Mouse (Mus musculus) CH12.LX (cell line): ENCODE data around the gene Gm19345. TPM values are rescaled to one million over a fixed set of nuclear protein-coding genes. Genes with fewer than 3 reads are reported as not detected.
A peak's percentile ranks its signal among the peaks of the same experiment; 100 is the strongest.

Experiments
- DNase-seq: peaks from one replicate; pipeline ENCODE4 v3.0.0-alpha.2; 2013; ENCODE audit errors: extremely low read depth
- H3K27ac ChIP-seq: 2 replicates; pipeline ENCODE4 v1.5.1; 2012; ENCODE audit warnings: low read depth, mild to moderate bottlenecking, control low read depth, moderate library complexity; ENCODE audit not compliant: insufficient read depth
- H3K27me3 ChIP-seq: replicated peaks from 2 replicates; pipeline ENCODE3; 2012; ENCODE audit warnings: inconsistent platforms
- H3K36me3 ChIP-seq, 2 experiments: replicated peaks in 1 of 2; 2 replicates each; pipeline versions ENCODE3 to v1.6.1; 2012; ENCODE audit warnings: inconsistent platforms in 1 of 2, low read length in 1 of 2, mild to moderate bottlenecking in 1 of 2, mixed read lengths in 1 of 2, moderate library complexity in 1 of 2; ENCODE audit not compliant: control insufficient read depth in 1 of 2, insufficient read depth in 1 of 2
- H3K4me1 ChIP-seq, 2 experiments: 2 replicates each; pipeline ENCODE4 v1.6.1; 2012; ENCODE audit warnings: inconsistent platforms in 1 of 2, moderate library complexity in 1 of 2; ENCODE audit not compliant: insufficient read depth in 2 of 2, control insufficient read depth in 1 of 2
- H3K4me2 ChIP-seq: 2 replicates; pipeline ENCODE4 v1.6.1; 2012; ENCODE audit warnings: low read depth, mild to moderate bottlenecking, control low read depth; ENCODE audit not compliant: poor library complexity, insufficient read depth, severe bottlenecking
- H3K4me3 ChIP-seq, 3 experiments: fragments of 150-350 bp in 1 of 3; sonication (generic) in 1 of 3; replicated peaks in 1 of 3; 2 replicates each; pipeline versions ENCODE3 to v1.5.1; 2011 to 2012; ENCODE audit warnings: low read depth in 2 of 3, low read length in 2 of 3, mild to moderate bottlenecking in 2 of 3, moderate library complexity in 2 of 3, control low read depth in 1 of 3, improper control_type of control experiment in 1 of 3, inconsistent platforms in 1 of 3, mixed read lengths in 1 of 3; ENCODE audit not compliant: poor library complexity in 1 of 3
- H3K79me2 ChIP-seq: replicated peaks from 2 replicates; pipeline ENCODE4 v1.6.1; 2012; ENCODE audit warnings: mild to moderate bottlenecking, moderate library complexity; ENCODE audit not compliant: control insufficient read depth, poor library complexity, insufficient read depth, severe bottlenecking; ENCODE audit errors: extremely low read depth
- H3K9ac ChIP-seq: 2 replicates; pipeline ENCODE4 v1.6.1; 2012; ENCODE audit warnings: low read depth, mild to moderate bottlenecking, control low read depth, moderate library complexity; ENCODE audit not compliant: insufficient read depth
- H3K9me3 ChIP-seq: replicated peaks from 2 replicates; pipeline ENCODE3; 2012; ENCODE audit warnings: low read length, inconsistent platforms, mixed read lengths
- BHLHE40 ChIP-seq: IDR thresholded peaks from 2 replicates; pipeline ENCODE4 v1.6.1; 2011; ENCODE audit warnings: mild to moderate bottlenecking, low read depth, low read length, improper control_type of control experiment
- CHD1 ChIP-seq: IDR thresholded peaks from 2 replicates; pipeline ENCODE4 v1.6.1; 2012; ENCODE audit warnings: low read depth, low read length, improper control_type of control experiment, inconsistent platforms
- CHD2 ChIP-seq: IDR thresholded peaks from 2 replicates; pipeline ENCODE4 v1.6.1; 2011; ENCODE audit warnings: low read length, improper control_type of control experiment
- CTCF ChIP-seq, 2 experiments: IDR thresholded peaks in 1 of 2; conservative IDR thresholded peaks in 1 of 2; 2 replicates each; pipeline ENCODE4 v1.5.1; 2011 to 2012; ENCODE audit warnings: low read depth in 2 of 2, low read length in 2 of 2, improper control_type of control experiment in 1 of 2, inconsistent platforms in 1 of 2, mild to moderate bottlenecking in 1 of 2, moderate library complexity in 1 of 2
- E2F4 ChIP-seq: IDR thresholded peaks from 2 replicates; pipeline ENCODE4 v1.6.1; 2011; ENCODE audit warnings: low read depth, low read length, improper control_type of control experiment; ENCODE audit not compliant: insufficient replicate concordance
- ELF1 ChIP-seq: IDR thresholded peaks from 2 replicates; pipeline ENCODE4 v1.6.1; 2014; ENCODE audit warnings: low read depth, mild to moderate bottlenecking, inconsistent platforms, low read length, improper control_type of control experiment
- EP300 ChIP-seq: IDR thresholded peaks from 2 replicates; pipeline ENCODE4 v1.6.1; 2011; ENCODE audit warnings: low read length, improper control_type of control experiment
- ETS1 ChIP-seq: conservative IDR thresholded peaks from 2 replicates; pipeline ENCODE4 v1.6.1; 2012; ENCODE audit warnings: low read depth, mild to moderate bottlenecking, inconsistent platforms, low read length, improper control_type of control experiment, moderate library complexity
- GABPA ChIP-seq: IDR thresholded peaks from 2 replicates; pipeline ENCODE4 v1.6.1; 2012; ENCODE audit warnings: low read depth, low read length, improper control_type of control experiment, inconsistent platforms; ENCODE audit not compliant: insufficient replicate concordance
- HCFC1 ChIP-seq: IDR thresholded peaks from 2 replicates; pipeline ENCODE4 v1.6.1; 2012; ENCODE audit warnings: low read depth, mild to moderate bottlenecking, inconsistent platforms, low read length, improper control_type of control experiment
- IRF4 ChIP-seq: IDR thresholded peaks from 2 replicates; pipeline ENCODE4 v1.6.1; 2014; ENCODE audit warnings: low read depth, mild to moderate bottlenecking, inconsistent platforms, low read length, improper control_type of control experiment
- JUN ChIP-seq: IDR thresholded peaks from 2 replicates; pipeline ENCODE4 v1.6.1; 2011; ENCODE audit warnings: low read depth, mild to moderate bottlenecking, low read length, improper control_type of control experiment, moderate library complexity; ENCODE audit not compliant: insufficient read depth
- JUND ChIP-seq: conservative IDR thresholded peaks from 2 replicates; pipeline ENCODE4 v1.6.1; 2011; ENCODE audit warnings: low read depth, low read length, improper control_type of control experiment
- KAT2A ChIP-seq: IDR thresholded peaks from 2 replicates; pipeline ENCODE4 v1.6.1; 2012; ENCODE audit warnings: low read length, improper control_type of control experiment, inconsistent platforms; ENCODE audit not compliant: insufficient replicate concordance
- MAFK ChIP-seq: IDR thresholded peaks from 2 replicates; pipeline ENCODE4 v1.6.1; 2011; ENCODE audit warnings: low read length, improper control_type of control experiment; ENCODE audit not compliant: insufficient replicate concordance
- MAX ChIP-seq: IDR thresholded peaks from 2 replicates; pipeline ENCODE4 v1.6.1; 2011; ENCODE audit warnings: low read length, improper control_type of control experiment
- MAZ ChIP-seq: IDR thresholded peaks from 2 replicates; pipeline ENCODE4 v1.6.1; 2012; ENCODE audit warnings: low read depth, mild to moderate bottlenecking, inconsistent platforms, low read length, improper control_type of control experiment, moderate library complexity
- MEF2A ChIP-seq: IDR thresholded peaks from 2 replicates; pipeline ENCODE4 v1.6.1; 2014; ENCODE audit warnings: low read depth, mild to moderate bottlenecking, inconsistent platforms, low read length, improper control_type of control experiment, borderline replicate concordance
- MXI1 ChIP-seq: IDR thresholded peaks from 2 replicates; pipeline ENCODE4 v1.6.1; 2011; ENCODE audit warnings: mild to moderate bottlenecking, low read depth, low read length, improper control_type of control experiment
- MYC ChIP-seq: IDR thresholded peaks from 2 replicates; pipeline ENCODE4 v1.6.1; 2011; ENCODE audit warnings: low read depth, mild to moderate bottlenecking, improper control_type of control experiment, low read length
- NELFE ChIP-seq: IDR thresholded peaks from 2 replicates; pipeline ENCODE4 v1.6.1; 2011; ENCODE audit warnings: low read depth, low read length, improper control_type of control experiment
- NRF1 ChIP-seq: IDR thresholded peaks from 2 replicates; pipeline ENCODE4 v1.6.1; 2014; ENCODE audit warnings: low read depth, mild to moderate bottlenecking, inconsistent platforms, low read length, improper control_type of control experiment, moderate library complexity
- POLR2A ChIP-seq: IDR thresholded peaks from 2 replicates; pipeline ENCODE4 v1.6.1; 2011; ENCODE audit warnings: low read depth, mild to moderate bottlenecking, improper control_type of control experiment, low read length
- RAD21 ChIP-seq: IDR thresholded peaks from 2 replicates; pipeline ENCODE4 v1.6.1; 2011; ENCODE audit warnings: low read depth, mild to moderate bottlenecking, low read length, improper control_type of control experiment, moderate library complexity
- RCOR1 ChIP-seq: conservative IDR thresholded peaks from 2 replicates; pipeline ENCODE4 v1.6.1; 2012; ENCODE audit warnings: low read depth, mild to moderate bottlenecking, inconsistent platforms, low read length, improper control_type of control experiment
- SIN3A ChIP-seq: IDR thresholded peaks from 2 replicates; pipeline ENCODE4 v1.6.1; 2012; ENCODE audit warnings: low read length, improper control_type of control experiment, inconsistent platforms
- SMC3 ChIP-seq: IDR thresholded peaks from 2 replicates; pipeline ENCODE4 v1.6.1; 2011; ENCODE audit warnings: low read depth, low read length, improper control_type of control experiment
- TBP ChIP-seq: conservative IDR thresholded peaks from 2 replicates; pipeline ENCODE4 v1.6.1; 2011; ENCODE audit warnings: low read depth, low read length, improper control_type of control experiment
- TCF12 ChIP-seq: IDR thresholded peaks from 2 replicates; pipeline ENCODE4 v1.6.1; 2014; ENCODE audit warnings: low read depth, mild to moderate bottlenecking, inconsistent platforms, low read length, improper control_type of control experiment
- USF1 ChIP-seq: IDR thresholded peaks from 2 replicates; pipeline ENCODE4 v1.6.1; 2014; ENCODE audit warnings: low read depth, mild to moderate bottlenecking, inconsistent platforms, low read length, improper control_type of control experiment
- USF2 ChIP-seq: conservative IDR thresholded peaks from 2 replicates; pipeline ENCODE4 v1.6.1; 2011; ENCODE audit warnings: low read depth, low read length, improper control_type of control experiment
- ZC3H11A ChIP-seq: IDR thresholded peaks from 2 replicates; pipeline ENCODE4 v1.6.1; 2012; ENCODE audit warnings: low read depth, mild to moderate bottlenecking, inconsistent platforms, low read length, improper control_type of control experiment
- ZMIZ1 ChIP-seq: IDR thresholded peaks from 2 replicates; pipeline ENCODE4 v1.6.1; 2012; ENCODE audit warnings: low read depth, mild to moderate bottlenecking, inconsistent platforms, low read length, improper control_type of control experiment
- ZNF384 ChIP-seq: IDR thresholded peaks from 2 replicates; pipeline ENCODE4 v1.6.1; 2012; ENCODE audit warnings: low read depth, low read length, improper control_type of control experiment, inconsistent platforms
- dilution Hi-C: fragments of 300-500 bp; cut with MboI; formaldehyde crosslinking; loops from 2 replicates; pipeline ENCODE4 v1.14.3; 2020; ENCODE audit warnings: low sequenced_read_pairs; ENCODE audit not compliant: extremely low pct_unique_long_range_greater_than_20kb, extremely low pct_ligation_motif_present
- in situ Hi-C: fragments of 300-500 bp; cut with MboI; formaldehyde crosslinking; loops from 3 replicates; pipeline ENCODE4 v1.14.3; 2019; ENCODE audit warnings: low sequenced_read_pairs, low pct_ligation_motif_present, low pct_unique_long_range_greater_than_20kb, mixed read lengths
- polyA plus RNA-seq: library from polyadenylated mRNA; unstranded; fragments of >175 nt; gene quantifications from 2 replicates; pipeline ENCODE4 v1.2.1, GENCODE M21; 2012; ENCODE audit warnings: low read depth; ENCODE audit not compliant: insufficient read length
- total RNA-seq, 2 experiments: library from RNA; depleted of rRNA; stranded (reverse); fragments of 300-350 nt in 1 of 2; fragments of >200 nt in 1 of 2; gene quantifications; 2 replicates each; pipeline ENCODE4 v1.2.3; 2012 to 2014

Gene Gm19345
- total and polyA plus RNA-seq, 3 experiments: 0.59 to 4.1 TPM; not detected in 1

GRCm38 (mm10) chr7:19871137-19871621, 19.4 kb downstream of the Gm19345 start:
- dilution Hi-C loops: no loop called here
- Histone ChIP-seq H3K4me1 (peaks cover 14 to 50% of the 10 kb centered on the region in 2 experiments), H3K4me3 (peak overlapping the region; percentile 26 to 65 (median 61)), H3K27ac (peak overlapping the region; percentile 77), H3K79me2 (no peaks in the 10 kb centered on the region), H3K36me3 (peaks cover 0 to 8% of the 10 kb centered on the region in 2 experiments), H3K9ac (peak overlapping the region; percentile 20), H3K9me3 (no peaks in the 10 kb centered on the region), H3K4me2 (peak overlapping the region; percentile 41; the same call in 1 of the 2 replicates), H3K27me3 (no peaks in the 10 kb centered on the region)
- TF ChIP-seq EP300 (peak; percentile 93), GABPA (no peak), BHLHE40 (peak; percentile 63), ZMIZ1 (peak; percentile 85), JUN (peak; percentile 9), RAD21 (no peak; the same call in 1 of the 2 replicates), CHD2 (peak; percentile 68; the same call in 1 of the 2 replicates), ZNF384 (no peak), CTCF (conservative IDR thresholded peaks at IDR 0.05 in 1 of 2, IDR thresholded peaks at IDR 0.05 in 1 of 2; ENCODE audit: low read depth in 2 of 2, low read length in 2 of 2) (no peak), TBP (peak; percentile 80), USF2 (no peak), POLR2A (peak; percentile 86), ELF1 (peak; percentile 83), KAT2A (0 out of 2 replicates have a peak, but pooled peaks have one; percentile 46), MXI1 (0 out of 2 replicates have a peak, but pooled peaks have one; percentile 21), USF1 (no peak), ZC3H11A (no peak), JUND (no peak; the same call in 1 of the 2 replicates), MAX (peak; percentile 47; the same call in 1 of the 2 replicates), MAFK (peak; percentile 51; the same call in 1 of the 2 replicates), SIN3A (peak; percentile 84), NRF1 (peak; percentile 14; the same call in 1 of the 2 replicates), NELFE (peak; percentile 85), E2F4 (no peak), HCFC1 (peak; percentile 60), SMC3 (peak; percentile 30; the same call in 1 of the 2 replicates), CHD1 (peak; percentile 49; the same call in 1 of the 2 replicates), IRF4 (peak; percentile 95), MEF2A (peak; percentile 75; the same call in 1 of the 2 replicates), ETS1 (peak; percentile 72), TCF12 (peak; percentile 78), RCOR1 (no peak; the same call in 1 of the 2 replicates), MYC (0 out of 2 replicates have a peak, but pooled peaks have one; percentile 40), MAZ (peak; percentile 89)
- peak; percentile 83 for DNase-seq
- in situ Hi-C loops: loop anchor here (5.0 to 25.0 kb wide), 4 partner anchors 69 to 459 kb away; partner anchors contain the start of genes Bloc1s3, Ckm, Clptm1 and Klc3
